Mouse (Mus musculus): ENCODE results near the gene Lipe. TPM values are rescaled to one million over a fixed set of nuclear protein-coding genes. Genes with fewer than 3 reads are reported as not detected.
"Not testable (repeated sequence)": the region's sequence is repeated elsewhere in the genome, so short reads cannot be mapped to it uniquely, and the experiment has no call there.

The Lipe gene
- polyA plus RNA-seq, 1 experiment: 90.2 TPM

- 65% methylated on average over 5 of the region's 5 CpGs for WGBS
- Histone ChIP-seq H3K4me3 (replicated peaks; ENCODE audit: extremely low read depth, low read depth, low read length) (no peak overlapping the region), H3K4me1 (ENCODE audit: control insufficient read depth, insufficient read depth, low read length) (0 out of 2 replicates have a peak, but pooled peaks cover 2% of the 10 kb centered on the region)
- DNase-seq: no peak
- TF ChIP-seq POLR2A (IDR thresholded peaks at IDR 0.05; ENCODE audit: borderline replicate concordance, extremely low read depth, low read depth, low read length) (no peak), CTCF (IDR thresholded peaks at IDR 0.05; ENCODE audit: insufficient read depth, low read length) (no peak)
These were observed 3.5 kb upstream of the Lipe start for GRCm38 (mm10) chr7:25401986-25402385.

- no peak for DNase-seq
- no peak for TF ChIP-seq CTCF (IDR thresholded peaks at IDR 0.05; ENCODE audit: insufficient read depth, low read length)
- TF ChIP-seq POLR2A (IDR thresholded peaks at IDR 0.05; ENCODE audit: borderline replicate concordance, extremely low read depth, low read depth, low read length): no peak
- 69% methylated on average over 2 of the region's 2 CpGs for WGBS
These were observed 3.0 kb upstream of the Lipe start for GRCm38 (mm10) chr7:25401551-25401950.

GRCm38 (mm10) chr7:25399028-25399427 lies 518 bp upstream of the Lipe start:
- H3K4me3 ChIP-seq (replicated peaks; ENCODE audit: extremely low read depth, low read depth, low read length); H3K4me1 ChIP-seq (ENCODE audit: control insufficient read depth, insufficient read depth, low read length); DNase-seq: not testable (repeated sequence)

More at GRCm38 (mm10) chr7:25401551-25401950, 3.0 kb upstream of the Lipe start:
- 0 out of 2 replicates have a peak, but pooled peaks cover 4% of the 10 kb centered on the region for H3K4me1 ChIP-seq (ENCODE audit: control insufficient read depth, insufficient read depth, low read length)
- no peak overlapping the region for H3K4me3 ChIP-seq (replicated peaks; ENCODE audit: extremely low read depth, low read depth, low read length)

- Histone ChIP-seq H3K4me3 (replicated peaks; ENCODE audit: extremely low read depth, low read depth, low read length) (peak overlapping the region; percentile 11), H3K4me1 (ENCODE audit: control insufficient read depth, insufficient read depth, low read length) (peaks cover 13% of the 10 kb centered on the region)
- 91% methylated on average over 14 of the region's 14 CpGs for WGBS
- TF ChIP-seq CTCF (IDR thresholded peaks at IDR 0.05; ENCODE audit: insufficient read depth, low read length): no peak
- TF ChIP-seq POLR2A (IDR thresholded peaks at IDR 0.05; ENCODE audit: borderline replicate concordance, extremely low read depth, low read depth, low read length): no peak
- DNase-seq: no peak
These were observed 1.9 kb downstream of the Lipe start for GRCm38 (mm10) chr7:25396621-25397020.

GRCm38 (mm10) chr7:25395558-25396521 lies 2.7 kb downstream of the Lipe start:
- TF ChIP-seq POLR2A (IDR thresholded peaks at IDR 0.05; ENCODE audit: borderline replicate concordance, extremely low read depth, low read depth, low read length) (peak; percentile 46; the same call in 1 of the 2 replicates), CTCF (IDR thresholded peaks at IDR 0.05; ENCODE audit: insufficient read depth, low read length) (no peak)
- Histone ChIP-seq H3K4me1 (ENCODE audit: control insufficient read depth, insufficient read depth, low read length) (peaks cover 17% of the 10 kb centered on the region), H3K4me3 (replicated peaks; ENCODE audit: extremely low read depth, low read depth, low read length) (peak overlapping the region; percentile 97)
- 4% methylated on average over 52 of the region's 52 CpGs for WGBS
- DNase-seq: peak; percentile 96

- peak overlapping the region; percentile 86 for H3K4me3 ChIP-seq (replicated peaks; ENCODE audit: extremely low read depth, low read depth, low read length)
- H3K4me1 ChIP-seq (ENCODE audit: control insufficient read depth, insufficient read depth, low read length): peaks cover 21% of the 10 kb centered on the region
- no peak for DNase-seq
- no peak for TF ChIP-seq CTCF (IDR thresholded peaks at IDR 0.05; ENCODE audit: insufficient read depth, low read length)
- TF ChIP-seq POLR2A (IDR thresholded peaks at IDR 0.05; ENCODE audit: borderline replicate concordance, extremely low read depth, low read depth, low read length): no peak
- 1% methylated on average over 22 of the region's 22 CpGs for WGBS
These were observed 3.3 kb downstream of the Lipe start for GRCm38 (mm10) chr7:25395186-25395557.

- DNase-seq: no peak
- peaks cover 26% of the 10 kb centered on the region for H3K4me1 ChIP-seq (ENCODE audit: control insufficient read depth, insufficient read depth, low read length)
- TF ChIP-seq CTCF (IDR thresholded peaks at IDR 0.05; ENCODE audit: insufficient read depth, low read length): no peak
- no peak for TF ChIP-seq POLR2A (IDR thresholded peaks at IDR 0.05; ENCODE audit: borderline replicate concordance, extremely low read depth, low read depth, low read length)
- H3K4me3 ChIP-seq (replicated peaks; ENCODE audit: extremely low read depth, low read depth, low read length): peak overlapping the region; percentile 86
- 7% methylated on average over 7 of the region's 7 CpGs for WGBS
These were observed 3.8 kb downstream of the Lipe start for GRCm38 (mm10) chr7:25394754-25395153.

GRCm38 (mm10) chr7:25393451-25394210 lies 4.9 kb downstream of the Lipe start:
- WGBS: 59% methylated on average over 8 of the region's 8 CpGs
- DNase-seq: no peak
- TF ChIP-seq CTCF (IDR thresholded peaks at IDR 0.05; ENCODE audit: insufficient read depth, low read length): no peak
- TF ChIP-seq POLR2A (IDR thresholded peaks at IDR 0.05; ENCODE audit: borderline replicate concordance, extremely low read depth, low read depth, low read length): no peak
- H3K4me3 ChIP-seq (replicated peaks; ENCODE audit: extremely low read depth, low read depth, low read length): no peak overlapping the region
- peaks cover 27% of the 10 kb centered on the region for H3K4me1 ChIP-seq (ENCODE audit: control insufficient read depth, insufficient read depth, low read length)

- no peak for DNase-seq
- peaks cover 30% of the 10 kb centered on the region for H3K4me1 ChIP-seq (ENCODE audit: control insufficient read depth, insufficient read depth, low read length)
These were observed 5.7 kb downstream of the Lipe start for GRCm38 (mm10) chr7:25392851-25393250.

More at GRCm38 (mm10) chr7:25392851-25393250, 5.7 kb downstream of the Lipe start:
- 77% methylated on average over 7 of the region's 7 CpGs for WGBS
- H3K4me3 ChIP-seq (replicated peaks; ENCODE audit: extremely low read depth, low read depth, low read length): no peak overlapping the region
- TF ChIP-seq CTCF (IDR thresholded peaks at IDR 0.05; ENCODE audit: insufficient read depth, low read length) (no peak), POLR2A (IDR thresholded peaks at IDR 0.05; ENCODE audit: borderline replicate concordance, extremely low read depth, low read depth, low read length) (no peak)
